8 mouse cellular contexts compared by ENCODE assay signal in the genomic region with DNA sequence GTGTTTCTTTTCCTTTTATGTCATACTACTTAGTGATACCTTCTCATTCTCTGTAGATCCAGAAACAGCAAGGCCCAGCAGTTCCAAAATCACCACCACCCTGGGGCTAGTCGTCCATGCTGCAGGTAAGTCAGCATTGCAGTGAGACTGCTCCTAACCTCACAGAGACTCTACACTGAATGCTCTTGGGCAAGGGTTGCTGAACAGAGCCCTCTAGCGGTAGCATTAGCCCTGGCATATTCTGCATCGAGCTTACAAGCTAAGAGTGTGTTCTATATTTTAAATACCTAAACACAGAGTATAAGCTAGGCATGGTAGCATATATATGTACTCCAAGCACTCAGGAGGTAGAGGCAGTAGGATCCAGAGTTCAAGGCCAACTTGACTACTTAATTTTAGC. TPM values are rescaled to one million over a fixed set of nuclear protein-coding genes. Genes with fewer than 3 reads are reported as not detected.
DNase-seq lines count a peak whose midpoint lies in the region; ATAC-seq and TF ChIP-seq lines count a peak whose summit lies in the region.

No protein-coding gene starts in this region.

- TF ChIP-seq POLR2A in limb, embryonic 14.5 days (IDR thresholded peaks at IDR 0.05; ENCODE audit: borderline replicate concordance, extremely low read depth, insufficient read depth, insufficient read length) = no peak

- DNase-seq in neural tube, embryonic 10.5 days (ENCODE audit: extremely low spot score, low spot score) = peak; percentile 31
- DNase-seq in ZHBTc4 (ENCODE audit: low read depth, low spot score) = peak; percentile 68
- peak; percentile 70 for DNase-seq in embryo, embryonic 10 days (ENCODE audit: low spot score)
- peak; percentile 62 for DNase-seq in limb, embryonic 14.5 days (ENCODE audit: low spot score)
- no peak for DNase-seq in ovary, postnatal 36 days (ENCODE audit: low spot score)

- no peaks in the 10 kb centered on the region for H3K4me1 ChIP-seq in neural tube, embryonic 15.5 days
- no peaks in the 10 kb centered on the region for H3K4me1 ChIP-seq in intestine, embryonic 15.5 days (replicated peaks)
- H3K4me1 ChIP-seq in limb, embryonic 14.5 days (ENCODE audit: control insufficient read depth, insufficient read depth, low read length) = no peaks in the 10 kb centered on the region
- no peaks in the 10 kb centered on the region for H3K4me1 ChIP-seq in neural tube, embryonic 14.5 days (ENCODE audit: control insufficient read depth, insufficient read depth, low read length)

- WGBS in neural tube, embryonic 15.5 days = 9% methylated on average over 3 of the region's 3 CpGs
- 13% methylated on average over 3 of the region's 3 CpGs for WGBS in intestine, embryonic 15.5 days
- 13% methylated on average over 3 of the region's 3 CpGs for WGBS in limb, embryonic 14.5 days
- 19% methylated on average over 3 of the region's 3 CpGs for WGBS in neural tube, embryonic 14.5 days

- no peak overlapping the region for H3K9ac ChIP-seq in neural tube, embryonic 15.5 days (replicated peaks)
- no peak overlapping the region for H3K9ac ChIP-seq in intestine, embryonic 15.5 days
- no peak overlapping the region for H3K9ac ChIP-seq in limb, embryonic 14.5 days (ENCODE audit: low read depth, low read length, severe bottlenecking)
- H3K9ac ChIP-seq in neural tube, embryonic 14.5 days (replicated peaks; ENCODE audit: low read depth, low read length) = no peak overlapping the region

- peaks cover 49% of the 10 kb centered on the region for H3K36me3 ChIP-seq in neural tube, embryonic 15.5 days
- peaks cover 17% of the 10 kb centered on the region for H3K36me3 ChIP-seq in intestine, embryonic 15.5 days
- peaks cover 44% of the 10 kb centered on the region for H3K36me3 ChIP-seq in limb, embryonic 14.5 days (ENCODE audit: control insufficient read depth, insufficient read depth, low read length)
- H3K36me3 ChIP-seq in neural tube, embryonic 14.5 days (ENCODE audit: control insufficient read depth, insufficient read depth, low read length) = peaks cover 20% of the 10 kb centered on the region

- no peak overlapping the region for H3K27ac ChIP-seq in neural tube, embryonic 15.5 days (replicated peaks)
- no peak overlapping the region for H3K27ac ChIP-seq in intestine, embryonic 15.5 days
- H3K27ac ChIP-seq in limb, embryonic 14.5 days (replicated peaks; ENCODE audit: low read depth, low read length) = no peak overlapping the region
- no peak overlapping the region for H3K27ac ChIP-seq in neural tube, embryonic 14.5 days (ENCODE audit: low read depth, low read length)

- no peaks in the 10 kb centered on the region for H3K27me3 ChIP-seq in neural tube, embryonic 15.5 days (replicated peaks)
- H3K27me3 ChIP-seq in intestine, embryonic 15.5 days (replicated peaks) = no peaks in the 10 kb centered on the region
- H3K27me3 ChIP-seq in limb, embryonic 14.5 days (ENCODE audit: control insufficient read depth, insufficient read depth, low read length) = no peaks in the 10 kb centered on the region
- no peaks in the 10 kb centered on the region for H3K27me3 ChIP-seq in neural tube, embryonic 14.5 days (ENCODE audit: control insufficient read depth, insufficient read depth, low read length)

- ATAC-seq in neural tube, embryonic 15.5 days (ENCODE audit: low FRiP score) = no peak
- peak; percentile 62; the same call in 1 of the 2 replicates for ATAC-seq in intestine, embryonic 15.5 days
- no peak; the same call in 1 of the 2 replicates for ATAC-seq in limb, embryonic 14.5 days (ENCODE audit: low FRiP score, low read depth)
- peak; percentile 38; the same call in 1 of the 2 replicates for ATAC-seq in neural tube, embryonic 14.5 days (ENCODE audit: low read depth)

- no peak overlapping the region for H3K4me3 ChIP-seq in neural tube, embryonic 15.5 days (replicated peaks)
- H3K4me3 ChIP-seq in intestine, embryonic 15.5 days (replicated peaks) = no peak overlapping the region
- no peak overlapping the region for H3K4me3 ChIP-seq in limb, embryonic 14.5 days (replicated peaks; ENCODE audit: low read length)
- no peak overlapping the region for H3K4me3 ChIP-seq in neural tube, embryonic 14.5 days (ENCODE audit: low read depth, low read length)

- no peak overlapping the region for H3K4me2 ChIP-seq in neural tube, embryonic 15.5 days
- no peak overlapping the region for H3K4me2 ChIP-seq in intestine, embryonic 15.5 days (replicated peaks)
- H3K4me2 ChIP-seq in limb, embryonic 14.5 days (replicated peaks; ENCODE audit: low read depth, low read length, severe bottlenecking) = no peak overlapping the region
- H3K4me2 ChIP-seq in neural tube, embryonic 14.5 days (ENCODE audit: low read depth, low read length) = no peak overlapping the region

- H3K9me3 ChIP-seq in neural tube, embryonic 15.5 days (replicated peaks) = no peaks in the 10 kb centered on the region
- H3K9me3 ChIP-seq in intestine, embryonic 15.5 days = no peaks in the 10 kb centered on the region
- H3K9me3 ChIP-seq in limb, embryonic 14.5 days (ENCODE audit: control insufficient read depth, low read length) = no peaks in the 10 kb centered on the region
- no peaks in the 10 kb centered on the region for H3K9me3 ChIP-seq in neural tube, embryonic 14.5 days (ENCODE audit: control insufficient read depth, low read length)

RNA-seq across cellular contexts. Expression of gene Plekhd1, which starts 19.2 kb away (rescaled TPM):
- polyA plus RNA-seq in neural tube, embryonic 15.5 days (2015; fragmentation: Nextera tagmentation; extraction: Ambion mirVana) = 10.5 and 11.8 TPM in 2 replicates
- polyA plus RNA-seq in intestine, embryonic 15.5 days (2015; fragmentation: Nextera tagmentation; extraction: Ambion mirVana) = 13.4 and 14.1 TPM in 2 replicates
- polyA plus RNA-seq in limb, embryonic 14.5 days (2012; rRNA removed) = 0.29 and 0.33 TPM in 2 replicates
- polyA plus RNA-seq in limb, embryonic 14.5 days (2014; fragmentation: Nextera tagmentation; extraction: Ambion mirVana) = 0.12 and 0.18 TPM in 2 replicates
- polyA plus RNA-seq in neural tube, embryonic 14.5 days (2014; fragmentation: Nextera tagmentation; extraction: Ambion mirVana) = 6.8 and 9.3 TPM in 2 replicates

RNA-seq across cellular contexts. Expression of gene Erh, which starts 29.0 kb away (rescaled TPM):
- polyA plus RNA-seq in neural tube, embryonic 15.5 days (2015; fragmentation: Nextera tagmentation; extraction: Ambion mirVana) = 258 and 270 TPM in 2 replicates
- 243 and 269 TPM in 2 replicates for polyA plus RNA-seq in intestine, embryonic 15.5 days (2015; fragmentation: Nextera tagmentation; extraction: Ambion mirVana)
- 290 and 355 TPM in 2 replicates for polyA plus RNA-seq in limb, embryonic 14.5 days (2012; rRNA removed)
- polyA plus RNA-seq in limb, embryonic 14.5 days (2014; fragmentation: Nextera tagmentation; extraction: Ambion mirVana) = 285 and 294 TPM in 2 replicates
- 193 and 264 TPM in 2 replicates for polyA plus RNA-seq in neural tube, embryonic 14.5 days (2014; fragmentation: Nextera tagmentation; extraction: Ambion mirVana)

RNA-seq across cellular contexts. Expression of gene Slc39a9, which starts 29.5 kb away (rescaled TPM):
- 22.6 and 25.5 TPM in 2 replicates for polyA plus RNA-seq in neural tube, embryonic 15.5 days (2015; fragmentation: Nextera tagmentation; extraction: Ambion mirVana)
- 26.4 and 27.1 TPM in 2 replicates for polyA plus RNA-seq in intestine, embryonic 15.5 days (2015; fragmentation: Nextera tagmentation; extraction: Ambion mirVana)
- polyA plus RNA-seq in limb, embryonic 14.5 days (2012; rRNA removed) = 29.1 and 40.6 TPM in 2 replicates
- 26.9 and 28.0 TPM in 2 replicates for polyA plus RNA-seq in limb, embryonic 14.5 days (2014; fragmentation: Nextera tagmentation; extraction: Ambion mirVana)
- polyA plus RNA-seq in neural tube, embryonic 14.5 days (2014; fragmentation: Nextera tagmentation; extraction: Ambion mirVana) = 27.7 and 31.5 TPM in 2 replicates

Comparison
In these comparisons a context has a peak if more than half of its experiments do, and no peak if none do; other contexts are left out.
1. ATAC-seq: peak in intestine, embryonic 15.5 days (single experiment) and neural tube, embryonic 14.5 days (single experiment); none in neural tube, embryonic 15.5 days (single experiment) and limb, embryonic 14.5 days (single experiment).